Mouse (Mus musculus) embryonic facial prominence, embryonic 11.5 days (tissue): Measurements from ENCODE around the gene Usp49. TPM values are rescaled to one million over a fixed set of nuclear protein-coding genes. Genes with fewer than 3 reads are reported as not detected.

ENCODE experiments used
- ATAC-seq: fragments of 200-750 bp; cut with Nextera tagmentation; replicated peaks from 2 replicates; pipeline ENCODE4 v1.8.0; 2017; ENCODE audit warnings: low read depth; ENCODE audit not compliant: insufficient number of reproducible peaks, low FRiP score, low TSS enrichment
- DNase-seq: peaks from one replicate; pipeline ENCODE4 v3.0.0-alpha.2; 2015; ENCODE audit warnings: low spot score
- H3K27ac ChIP-seq: fragments of 300-500 bp; sonication (generic); replicated peaks from 2 replicates; pipeline ENCODE4 v1.5.1; 2014; ENCODE audit warnings: mild to moderate bottlenecking, low read depth, low read length, control low read depth
- H3K27me3 ChIP-seq: fragments of 300-500 bp; sonication (generic); 2 replicates; pipeline ENCODE4 v1.6.1; 2014; ENCODE audit warnings: mild to moderate bottlenecking, low read length, moderate library complexity, mixed read lengths; ENCODE audit not compliant: control insufficient read depth, insufficient read depth
- H3K36me3 ChIP-seq: fragments of 300-500 bp; sonication (generic); replicated peaks from 2 replicates; pipeline ENCODE4 v1.6.1; 2014; ENCODE audit warnings: low read depth, mild to moderate bottlenecking, low read length, moderate library complexity, mixed read lengths; ENCODE audit not compliant: control insufficient read depth, insufficient read depth
- H3K4me1 ChIP-seq: fragments of 300-500 bp; sonication (generic); 2 replicates; pipeline ENCODE4 v1.6.1; 2014; ENCODE audit warnings: low read length, mixed read lengths; ENCODE audit not compliant: control insufficient read depth, insufficient read depth
- H3K4me2 ChIP-seq: fragments of 300-500 bp; sonication (generic); 2 replicates; pipeline ENCODE4 v1.6.1; 2014; ENCODE audit warnings: low read depth, mild to moderate bottlenecking, control low read depth, low read length, moderate library complexity
- H3K4me3 ChIP-seq: fragments of 300-500 bp; sonication (generic); 2 replicates; pipeline ENCODE4 v1.5.1; 2014; ENCODE audit warnings: low read depth, low read length, control low read depth
- H3K9ac ChIP-seq: fragments of 300-500 bp; sonication (generic); replicated peaks from 2 replicates; pipeline ENCODE4 v1.6.1; 2014; ENCODE audit warnings: mild to moderate bottlenecking, control low read depth, low read length
- H3K9me3 ChIP-seq: fragments of 300-500 bp; sonication (generic); replicated peaks from 2 replicates; pipeline ENCODE4 v1.6.1; 2016; ENCODE audit warnings: mild to moderate bottlenecking, low read length, inconsistent platforms, mixed read lengths; ENCODE audit not compliant: control insufficient read depth
- WGBS: fragments of 180-500 bp; shearing (Covaris S2); extraction: QIAGEN DNeasy Blood & Tissue Kit; methylation state at CpG from one replicate; pipeline ENCODE4 v1.1.7; 2014; 5-methylcytosine and 5-hydroxymethylcytosine counted together
- polyA plus RNA-seq: library from polyadenylated mRNA; unstranded; fragments of >200 nt; fragmentation: Nextera tagmentation; extraction: Ambion mirVana; gene quantifications from 2 replicates; pipeline ENCODE4 v1.2.1, GENCODE M21; 2014

Gene Usp49
- polyA plus RNA-seq, 1 experiment from 2014 or later: 4.3 TPM

GRCm38 (mm10) chr17:47682836-47683235 lies 52.3 kb downstream of the Usp49 start:
- Histone ChIP-seq H3K9me3 (no peaks in the 10 kb centered on the region), H3K9ac (no peak overlapping the region), H3K27me3 (no peaks in the 10 kb centered on the region), H3K27ac (no peak overlapping the region), H3K4me1 (no peaks in the 10 kb centered on the region), H3K4me2 (no peak overlapping the region), H3K36me3 (no peaks in the 10 kb centered on the region; the same call in 1 of the 2 replicates), H3K4me3 (no peak overlapping the region)
- WGBS: 93% methylated on average over 4 of the region's 4 CpGs
- no peak for DNase-seq
- no peak for ATAC-seq

GRCm38 (mm10) chr17:47687409-47688343 lies 57.2 kb downstream of the Usp49 start:
- no peaks in the 10 kb centered on the region; the same call in 1 of the 2 replicates for H3K4me1 ChIP-seq
- peak overlapping the region; percentile 88 for H3K4me3 ChIP-seq
- no peaks in the 10 kb centered on the region for H3K27me3 ChIP-seq
- peak overlapping the region; percentile 97 for H3K4me2 ChIP-seq
- H3K9me3 ChIP-seq: no peaks in the 10 kb centered on the region
- DNase-seq (peak; percentile 99), ATAC-seq (peak; percentile 89)
- H3K27ac ChIP-seq: 0 out of 2 replicates have a peak overlapping the region, but pooled peaks have one; percentile 22
- WGBS: under 1% methylated on average over 70 of the region's 70 CpGs
- no peaks in the 10 kb centered on the region; the same call in 1 of the 2 replicates for H3K36me3 ChIP-seq
- peak overlapping the region; percentile 84 for H3K9ac ChIP-seq

- WGBS: under 1% methylated on average over 9 of the region's 9 CpGs
- ATAC-seq (no peak), DNase-seq (no peak)
- no peaks in the 10 kb centered on the region for H3K36me3 ChIP-seq
- H3K27ac ChIP-seq: peak within 1 kb of the TSS; percentile 22; the same call in 1 of the 2 replicates
- H3K27me3 ChIP-seq: no peaks in the 10 kb centered on the region
- peak within 1 kb of the TSS; percentile 84 for H3K9ac ChIP-seq
- H3K4me2 ChIP-seq: peak within 1 kb of the TSS; percentile 97
- no peaks in the 10 kb centered on the region; the same call in 1 of the 2 replicates for H3K4me1 ChIP-seq
- H3K9me3 ChIP-seq: no peaks in the 10 kb centered on the region
- H3K4me3 ChIP-seq: peak within 1 kb of the TSS; percentile 88
Measured at GRCm38 (mm10) chr17:47688344-47688607, 57.8 kb downstream of the Usp49 start, which contains the start of gene Tomm6. Gene Tomm6, minus strand, starts transcription at chr17:47688386.

GRCm38 (mm10) chr17:47688608-47689575 lies 58.4 kb downstream of the Usp49 start, which contains the start of gene Frs3:
Gene Frs3, plus strand, starts transcription at chr17:47689030.
- Histone ChIP-seq H3K27ac (peak within 1 kb of the TSS; percentile 22; the same call in 1 of the 2 replicates), H3K9ac (peak within 1 kb of the TSS; percentile 84), H3K9me3 (no peaks in the 10 kb centered on the region), H3K4me3 (peak within 1 kb of the TSS; percentile 88), H3K27me3 (no peaks in the 10 kb centered on the region), H3K36me3 (no peaks in the 10 kb centered on the region), H3K4me1 (no peaks in the 10 kb centered on the region; the same call in 1 of the 2 replicates), H3K4me2 (peak within 1 kb of the TSS; percentile 97)
- WGBS: 1% methylated on average over 55 of the region's 58 CpGs
- ATAC-seq (peak; percentile 56), DNase-seq (peak; percentile 76)

- Histone ChIP-seq H3K27me3 (no peaks in the 10 kb centered on the region), H3K36me3 (no peaks in the 10 kb centered on the region), H3K9ac (no peak overlapping the region), H3K4me1 (no peaks in the 10 kb centered on the region; the same call in 1 of the 2 replicates), H3K27ac (no peak overlapping the region), H3K9me3 (no peaks in the 10 kb centered on the region), H3K4me2 (no peak overlapping the region), H3K4me3 (no peak overlapping the region)
- no peak for ATAC-seq
- no peak for DNase-seq
- WGBS: 83% methylated on average over 6 of the region's 8 CpGs
Measured at GRCm38 (mm10) chr17:47689894-47690293, 59.4 kb downstream of the Usp49 start.

- Histone ChIP-seq H3K9me3 (no peaks in the 10 kb centered on the region), H3K4me3 (no peak overlapping the region), H3K27ac (no peak overlapping the region), H3K4me2 (no peak overlapping the region), H3K4me1 (peaks cover 3% of the 10 kb centered on the region; the same call in 1 of the 2 replicates), H3K9ac (no peak overlapping the region), H3K36me3 (no peaks in the 10 kb centered on the region), H3K27me3 (no peaks in the 10 kb centered on the region)
- WGBS: 96% methylated on average over 3 of the region's 3 CpGs
- ATAC-seq (no peak), DNase-seq (no peak)
Measured at GRCm38 (mm10) chr17:47691650-47692049, 61.2 kb downstream of the Usp49 start.

GRCm38 (mm10) chr17:47693671-47694441 lies 63.4 kb downstream of the Usp49 start:
- H3K9me3 ChIP-seq: no peaks in the 10 kb centered on the region
- DNase-seq (no peak), ATAC-seq (no peak)
- H3K4me3 ChIP-seq: peak overlapping the region; percentile 77
- peak overlapping the region; percentile 35 for H3K9ac ChIP-seq
- H3K27ac ChIP-seq: no peak overlapping the region
- peak overlapping the region; percentile 77 for H3K4me2 ChIP-seq
- 37% methylated on average over 13 of the region's 13 CpGs for WGBS
- no peaks in the 10 kb centered on the region for H3K36me3 ChIP-seq
- peaks cover 3% of the 10 kb centered on the region; the same call in 1 of the 2 replicates for H3K4me1 ChIP-seq
- H3K27me3 ChIP-seq: no peaks in the 10 kb centered on the region
